Mouse (Mus musculus) heart, embryonic 14.5 days (tissue): ENCODE measurements around the gene Nme2. TPM values are rescaled to one million over a fixed set of nuclear protein-coding genes. Genes with fewer than 3 reads are reported as not detected.

ENCODE experiments used
- ATAC-seq: fragments of 200-750 bp; cut with Nextera tagmentation; 2 replicates; pipeline ENCODE4 v1.8.0; 2017; ENCODE audit warnings: low read depth, moderate TSS enrichment; ENCODE audit not compliant: insufficient number of reproducible peaks, insufficient read depth, low FRiP score
- H3K27ac ChIP-seq, 2 experiments: fragments of 200-500 bp in 1 of 2; fragments of 300-500 bp in 1 of 2; sonication (generic) in 1 of 2; replicated peaks in 1 of 2; 2 replicates each; pipeline ENCODE4 v1.5.1; 2012 to 2014; ENCODE audit warnings: low read depth in 2 of 2, low read length in 2 of 2, control low read depth in 1 of 2, mild to moderate bottlenecking in 1 of 2, mixed read lengths in 1 of 2; ENCODE audit not compliant: control insufficient read depth in 1 of 2, insufficient read depth in 1 of 2
- H3K27me3 ChIP-seq: fragments of 300-500 bp; sonication (generic); 2 replicates; pipeline ENCODE4 v1.6.1; 2014; ENCODE audit warnings: mild to moderate bottlenecking, low read length, control low read depth; ENCODE audit not compliant: control insufficient read depth, insufficient read depth
- H3K36me3 ChIP-seq: fragments of 300-500 bp; sonication (generic); 2 replicates; pipeline ENCODE4 v1.6.1; 2014; ENCODE audit warnings: mild to moderate bottlenecking, control low read depth, low read length, mixed read lengths; ENCODE audit not compliant: control insufficient read depth, insufficient read depth
- H3K4me1 ChIP-seq, 2 experiments: fragments of 200-500 bp in 1 of 2; fragments of 300-500 bp in 1 of 2; sonication (generic) in 1 of 2; 2 replicates each; pipeline ENCODE4 v1.6.1; 2012 to 2014; ENCODE audit warnings: low read length in 2 of 2, control low read depth in 1 of 2, mixed read lengths in 1 of 2; ENCODE audit not compliant: control insufficient read depth in 2 of 2, insufficient read depth in 2 of 2
- H3K4me2 ChIP-seq: fragments of 300-500 bp; sonication (generic); 2 replicates; pipeline ENCODE4 v1.6.1; 2014; ENCODE audit warnings: mild to moderate bottlenecking, low read length
- H3K4me3 ChIP-seq, 2 experiments: fragments of 200-500 bp in 1 of 2; fragments of 300-500 bp in 1 of 2; sonication (generic) in 1 of 2; 2 replicates each; pipeline ENCODE4 v1.5.1; 2012 to 2014; ENCODE audit warnings: low read length in 2 of 2, mild to moderate bottlenecking in 2 of 2, control low read depth in 1 of 2, low read depth in 1 of 2, moderate library complexity in 1 of 2; ENCODE audit not compliant: control insufficient read depth in 1 of 2, insufficient read depth in 1 of 2
- H3K9ac ChIP-seq: fragments of 300-500 bp; sonication (generic); 2 replicates; pipeline ENCODE4 v1.6.1; 2014; ENCODE audit warnings: mild to moderate bottlenecking, low read length
- H3K9me3 ChIP-seq: fragments of 300-500 bp; sonication (generic); 2 replicates; pipeline ENCODE4 v1.6.1; 2016; ENCODE audit warnings: low read length, control low read depth; ENCODE audit not compliant: control insufficient read depth
- WGBS: fragments of 180-500 bp; shearing (Covaris S2); extraction: QIAGEN DNeasy Blood & Tissue Kit; methylation state at CpG from one replicate; pipeline ENCODE4 v1.1.7; 2014; 5-methylcytosine and 5-hydroxymethylcytosine counted together
- polyA plus RNA-seq: library from polyadenylated mRNA; unstranded; fragments of >200 nt; fragmentation: Nextera tagmentation; extraction: Ambion mirVana; gene quantifications from 2 replicates; pipeline ENCODE4 v1.2.1, GENCODE M21; 2014

Nme2 gene
- polyA plus RNA-seq, 1 experiment from 2014 or later = 422 TPM

DNA sequence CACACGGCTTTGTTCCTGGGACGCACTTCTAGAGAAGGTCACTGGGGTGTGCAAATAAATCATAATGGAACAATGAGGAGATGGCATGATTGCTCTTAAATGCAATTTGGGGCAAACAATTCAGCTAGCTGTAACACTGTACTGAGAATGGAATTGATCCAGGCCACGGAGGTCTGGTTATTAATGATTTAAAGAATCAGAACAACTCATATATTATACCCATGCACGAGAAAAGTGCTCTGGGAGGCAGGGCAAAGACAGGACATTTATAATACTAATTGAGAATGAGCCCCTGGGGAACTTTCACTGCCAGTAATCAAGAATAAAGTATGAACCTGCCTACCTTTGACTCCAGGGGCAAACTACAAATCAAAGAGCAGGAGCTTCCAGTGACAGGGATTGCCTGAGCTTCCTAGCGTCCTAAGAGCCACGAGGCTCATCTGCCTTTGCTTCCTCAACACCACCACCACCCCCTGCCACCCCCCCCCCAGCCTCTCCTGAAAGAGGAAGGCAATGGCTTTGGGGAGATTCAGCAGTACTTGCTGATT is 23.5 kb upstream of the Nme2 start:
- Histone ChIP-seq H3K9ac (no peak overlapping the region), H3K36me3 (no peaks in the 10 kb centered on the region), H3K4me2 (no peak overlapping the region), H3K27ac (no peak overlapping the region), H3K27me3 (no peaks in the 10 kb centered on the region), H3K9me3 (no peaks in the 10 kb centered on the region), H3K4me3 (no peak overlapping the region), H3K4me1 (no peaks in the 10 kb centered on the region)
- 65% methylated on average over 6 of the region's 6 CpGs for whole genome bisulfite sequencing
- no peak for ATAC-seq

DNA sequence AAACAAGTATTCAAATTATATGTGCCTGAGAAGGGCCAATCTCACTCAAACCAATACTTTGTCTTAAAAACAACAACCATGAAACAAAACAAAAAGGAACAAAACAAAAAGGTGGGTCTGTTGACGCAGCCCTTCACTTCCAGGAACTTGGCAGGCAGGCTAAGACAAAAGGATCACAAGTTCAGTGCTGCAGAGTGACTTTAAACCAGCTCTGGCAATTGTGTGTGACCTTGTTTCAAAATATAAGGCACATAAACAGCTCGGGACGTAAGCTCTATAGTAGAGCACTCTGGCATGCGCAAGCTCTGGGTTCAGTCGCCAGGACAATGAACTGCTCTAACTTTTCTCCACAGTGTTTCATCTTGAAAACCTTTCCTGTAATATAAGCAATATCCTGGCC is 16.9 kb upstream of the Nme2 start:
- Histone ChIP-seq H3K27ac (no peak overlapping the region), H3K9me3 (no peaks in the 10 kb centered on the region), H3K4me3 (no peak overlapping the region), H3K9ac (no peak overlapping the region), H3K4me2 (no peak overlapping the region), H3K27me3 (no peaks in the 10 kb centered on the region), H3K36me3 (no peaks in the 10 kb centered on the region), H3K4me1 (0 out of 4 replicates have a peak, but pooled peaks cover 0 to 3% of the 10 kb centered on the region in 2 experiments)
- no peak for ATAC-seq
- 83% methylated on average over 5 of the region's 5 CpGs for WGBS

DNA sequence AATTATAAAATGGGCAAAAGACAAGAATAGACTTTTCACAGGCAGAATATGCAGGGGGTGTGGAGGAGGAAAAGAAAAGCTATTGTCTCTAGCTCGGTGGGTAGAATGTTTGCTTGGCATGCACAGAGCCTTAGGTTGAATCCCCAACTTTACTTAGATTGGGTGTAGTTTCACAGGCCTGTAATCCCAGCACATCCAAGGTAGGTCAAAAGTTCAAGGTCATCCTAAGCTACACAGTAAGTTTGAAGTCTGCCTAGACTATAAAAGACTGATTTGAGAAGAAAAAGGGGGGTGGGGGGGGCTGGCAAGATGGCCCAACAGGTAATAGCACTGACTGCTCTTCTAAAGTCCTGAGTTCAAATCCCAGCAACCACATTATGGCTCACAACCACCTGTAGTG is 13.7 kb upstream of the Nme2 start:
- Histone ChIP-seq H3K4me3 (no peak overlapping the region), H3K4me2 (no peak overlapping the region), H3K4me1 (peaks cover 3 to 6% of the 10 kb centered on the region in 2 experiments; a peak in 2 of 4 replicates), H3K9me3 (no peaks in the 10 kb centered on the region), H3K27ac (no peak overlapping the region), H3K36me3 (peaks cover 14% of the 10 kb centered on the region), H3K9ac (no peak overlapping the region), H3K27me3 (no peaks in the 10 kb centered on the region)
- ATAC-seq = no peak
- WGBS = 50% methylated on average over 1 of the region's 1 CpGs

DNA sequence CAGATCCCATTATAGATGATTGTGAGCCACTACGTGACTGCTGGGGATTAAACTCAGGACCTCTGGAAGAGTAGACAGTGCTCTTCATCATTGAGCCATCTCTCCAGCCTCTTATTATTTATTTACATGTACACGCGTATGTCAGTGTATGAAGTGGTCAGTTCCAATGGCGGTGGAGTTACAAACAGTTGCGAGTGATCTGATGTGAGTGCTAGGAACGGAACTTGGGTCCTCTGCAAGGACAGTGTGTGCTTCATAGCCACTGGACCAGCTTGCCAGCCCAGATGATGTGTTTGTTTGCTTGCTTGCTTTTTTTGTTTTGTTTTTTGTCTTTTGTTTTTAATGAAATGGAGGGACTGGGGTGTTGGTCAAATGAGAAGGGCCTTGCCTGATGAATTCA is 13.1 kb upstream of the Nme2 start:
- no peak for ATAC-seq
- peak overlapping the region; percentile 62; the same call in 1 of the 2 replicates for H3K4me2 ChIP-seq
- H3K4me3 ChIP-seq = no peak overlapping the region
- H3K36me3 ChIP-seq = peaks cover 20% of the 10 kb centered on the region
- H3K27ac ChIP-seq = no peak overlapping the region
- 94% methylated on average over 6 of the region's 6 CpGs for WGBS
- peaks cover 3 to 6% of the 10 kb centered on the region in 2 experiments; a peak in 2 of 4 replicates for H3K4me1 ChIP-seq
- no peaks in the 10 kb centered on the region for H3K9me3 ChIP-seq
- H3K9ac ChIP-seq = no peak overlapping the region
- H3K27me3 ChIP-seq = no peaks in the 10 kb centered on the region

DNA sequence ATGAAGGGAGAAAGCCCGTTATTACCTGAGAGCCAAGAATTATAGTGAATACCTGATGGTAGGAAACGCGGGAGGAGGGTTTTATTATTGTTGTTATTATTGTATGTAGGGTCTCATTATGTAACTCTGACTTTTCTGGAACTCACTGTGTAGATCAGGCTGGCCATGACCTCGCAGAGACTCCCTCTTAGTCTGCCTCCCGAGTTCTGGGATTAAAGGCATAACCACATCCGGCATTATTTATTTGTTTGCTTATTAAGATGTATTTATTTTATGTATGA is 12.7 kb upstream of the Nme2 start:
- peaks cover 3 to 6% of the 10 kb centered on the region in 2 experiments; a peak in 2 of 4 replicates for H3K4me1 ChIP-seq
- peaks cover 24% of the 10 kb centered on the region for H3K36me3 ChIP-seq
- peak overlapping the region; percentile 62 for H3K4me2 ChIP-seq
- H3K27ac ChIP-seq = peak overlapping the region in 1 of 2 experiments; percentile 70; a peak in 2 of 4 replicates
- WGBS = 37% methylated on average over 6 of the region's 6 CpGs
- no peaks in the 10 kb centered on the region for H3K9me3 ChIP-seq
- no peak for ATAC-seq
- H3K4me3 ChIP-seq = peak overlapping the region in 1 of 2 experiments; percentile 76; a peak in 2 of 4 replicates
- peak overlapping the region; percentile 70 for H3K9ac ChIP-seq
- H3K27me3 ChIP-seq = no peaks in the 10 kb centered on the region

DNA sequence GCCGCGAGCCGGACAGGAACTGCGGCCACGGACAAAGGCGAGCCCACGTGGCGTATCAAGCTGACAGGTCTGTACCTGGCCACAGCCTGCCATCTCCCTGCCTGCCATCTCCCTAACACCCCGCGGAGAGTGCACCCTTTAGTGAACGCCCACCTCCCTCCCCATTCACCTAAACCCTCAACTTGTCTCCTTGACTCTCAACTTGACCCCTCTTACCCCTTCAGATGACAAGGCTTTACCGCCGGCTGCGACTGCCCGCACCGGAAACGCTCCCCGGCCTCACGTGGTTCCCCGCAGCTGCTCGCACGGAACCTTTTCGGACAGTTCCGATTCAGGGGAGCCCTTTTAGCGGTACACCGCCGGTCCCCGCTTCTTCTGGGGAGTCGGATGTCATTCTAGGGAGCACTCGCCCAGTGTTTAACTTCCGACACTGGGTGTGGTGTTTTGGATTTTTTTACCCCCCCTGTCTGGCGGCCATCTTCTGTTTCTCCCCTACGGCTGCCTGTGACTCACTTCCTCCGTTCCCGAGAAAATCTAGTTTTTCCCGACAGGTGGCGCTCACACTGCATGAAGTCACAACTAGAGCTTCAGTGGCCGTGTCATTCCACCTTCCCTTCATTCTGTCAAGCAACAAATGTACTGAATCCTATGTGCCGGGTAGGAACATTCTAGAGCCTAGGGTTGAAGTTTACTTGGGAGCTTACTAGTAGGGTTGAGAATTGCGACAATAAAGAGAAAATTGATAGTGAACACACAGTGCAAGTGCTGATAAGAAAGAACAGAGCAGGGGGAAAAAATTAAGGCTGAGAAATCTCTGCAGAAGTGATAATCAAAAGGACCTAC is 12.2 kb upstream of the Nme2 start, which contains the start of the genes Gm20390 and Nme1:
Gm20390 (minus strand) TSS at position 289 of the 843 bp plus-strand sequence.
Nme1 (minus strand) TSS at position 517 of the 843 bp plus-strand sequence.
- no peaks in the 10 kb centered on the region for H3K27me3 ChIP-seq
- peak within 1 kb of the TSS; percentile 84 for H3K9ac ChIP-seq

DNA sequence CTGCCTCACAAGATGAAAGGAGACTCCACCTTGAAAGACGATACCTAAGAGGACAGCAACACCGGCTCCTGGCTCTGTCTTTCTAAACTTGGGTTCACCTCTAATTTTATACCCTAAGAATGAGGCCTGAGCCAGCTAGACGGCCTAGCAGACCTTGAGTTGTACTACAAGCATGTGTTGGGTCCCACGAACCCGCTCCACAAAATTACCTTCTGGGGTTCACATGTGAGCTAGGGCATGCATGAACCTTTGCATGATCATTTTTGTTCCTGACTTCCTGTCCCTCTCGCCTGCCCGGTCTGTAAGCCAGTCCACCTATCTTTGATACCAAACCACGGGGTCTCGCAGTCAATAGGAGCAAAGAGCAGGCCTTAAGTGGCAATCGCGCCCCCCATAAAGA is 11.3 kb upstream of the Nme2 start:
- WGBS = 3% methylated on average over 11 of the region's 11 CpGs

More for the DNA sequence above, 12.2 kb upstream of the Nme2 start, which contains the start of the genes Gm20390 and Nme1:
- peak within 1 kb of the TSS; percentile 76 to 88 for H3K4me3 ChIP-seq
- 1% methylated on average over 40 of the region's 40 CpGs for WGBS
- H3K4me2 ChIP-seq = peak within 1 kb of the TSS; percentile 87
- no peaks in the 10 kb centered on the region for H3K9me3 ChIP-seq
- peak; percentile 97 for ATAC-seq
- H3K27ac ChIP-seq = peak within 1 kb of the TSS; percentile 72 to 85
- peaks cover 3 to 6% of the 10 kb centered on the region in 2 experiments; a peak in 2 of 4 replicates for H3K4me1 ChIP-seq
- peaks cover 28% of the 10 kb centered on the region for H3K36me3 ChIP-seq

More for the DNA sequence above, 11.3 kb upstream of the Nme2 start:
- ATAC-seq = no peak
- H3K9ac ChIP-seq = peak overlapping the region; percentile 84
- peaks cover 36% of the 10 kb centered on the region for H3K36me3 ChIP-seq
- H3K4me2 ChIP-seq = peak overlapping the region; percentile 87
- peak overlapping the region; percentile 76 to 88 for H3K4me3 ChIP-seq
- peak overlapping the region; percentile 72 to 85 for H3K27ac ChIP-seq
- no peaks in the 10 kb centered on the region for H3K27me3 ChIP-seq
- H3K9me3 ChIP-seq = no peaks in the 10 kb centered on the region
- H3K4me1 ChIP-seq = peaks cover 3 to 6% of the 10 kb centered on the region in 2 experiments; a peak in 2 of 4 replicates
